Mouse (Mus musculus) spleen, embryonic (tissue): ENCODE measurements at regions not wholly inside any gene's neighbourhood (a gene's known extent, or its start where the extent isn't known, plus 50 kb on each side); places are given as distances from the start of the nearest gene placed in this dataset.
"Not testable (repeated sequence)": the region's sequence is repeated elsewhere in the genome, so short reads cannot be mapped to it uniquely, and the experiment has no call there.

Source experiments
- CTCF ChIA-PET: fragments of 350-600 bp; sonication (Branson Sonifier 250); formaldehyde crosslinking; loops from one replicate; lab custom pipeline; 2022; lab: Charles Lee

GRCm38 (mm10) chr6:6295551-6295950, 78.6 kb upstream of the Slc25a13 start:
- CTCF ChIA-PET = not testable (repeated sequence)

GRCm38 (mm10) chr6:6291781-6292180, 74.8 kb upstream of the Slc25a13 start:
- CTCF ChIA-PET = no interaction called here

GRCm38 (mm10) chr6:6290427-6290826, 73.5 kb upstream of the Slc25a13 start:
- CTCF ChIA-PET = no interaction called here

GRCm38 (mm10) chr6:6289806-6290205, 72.8 kb upstream of the Slc25a13 start:
- CTCF ChIA-PET = interaction anchor here (0.6 kb wide), 1 partner anchor 1557 kb away, joined by 9 read pairs; no protein-coding TSS in a partner anchor

- CTCF ChIA-PET = no interaction called here
Measured at GRCm38 (mm10) chr6:6280812-6281568, 64.0 kb upstream of the Slc25a13 start.

- CTCF ChIA-PET = no interaction called here
Measured at GRCm38 (mm10) chr6:6279646-6280045, 62.7 kb upstream of the Slc25a13 start.

GRCm38 (mm10) chr6:6270545-6270944, 53.6 kb upstream of the Slc25a13 start:
- CTCF ChIA-PET = no interaction called here
